Mouse (Mus musculus): ENCODE measurements around the gene Cyp46a1. TPM values are rescaled to one million over a fixed set of nuclear protein-coding genes. Genes with fewer than 3 reads are reported as not detected.

The Cyp46a1 gene
- polyA plus RNA-seq, 1 experiment from 2014 or later, result 25.4 TPM

GRCm38 (mm10) chr12:108396081-108396947 lies 62.1 kb downstream of the Cyp46a1 start:
- no peak overlapping the region for H3K4me3 ChIP-seq (ENCODE audit: low read depth, low read length)
- no peaks in the 10 kb centered on the region for H3K27me3 ChIP-seq (ENCODE audit: control insufficient read depth, insufficient read depth, low read length)
- H3K4me1 ChIP-seq (ENCODE audit: control insufficient read depth, insufficient read depth, low read length), result peaks cover 9% of the 10 kb centered on the region; the same call in 1 of the 2 replicates
- 55% methylated on average over 11 of the region's 11 CpGs for WGBS
- no peak overlapping the region for H3K4me2 ChIP-seq (ENCODE audit: low read depth, low read length)
- H3K36me3 ChIP-seq (ENCODE audit: control insufficient read depth, insufficient read depth, low read length), result no peaks in the 10 kb centered on the region
- H3K9ac ChIP-seq (replicated peaks; ENCODE audit: low read depth, low read length), result no peak overlapping the region
- H3K9me3 ChIP-seq (ENCODE audit: control insufficient read depth, low read length), result no peaks in the 10 kb centered on the region
- H3K27ac ChIP-seq (ENCODE audit: low read depth, low read length), result peak overlapping the region; percentile 65; the same call in 1 of the 2 replicates
- peak; percentile 92 for ATAC-seq (ENCODE audit: low read depth)

- Histone ChIP-seq H3K4me2 (ENCODE audit: low read depth, low read length) (no peak overlapping the region), H3K9me3 (ENCODE audit: control insufficient read depth, low read length) (no peaks in the 10 kb centered on the region), H3K4me3 (ENCODE audit: low read depth, low read length) (no peak overlapping the region), H3K36me3 (ENCODE audit: control insufficient read depth, insufficient read depth, low read length) (no peaks in the 10 kb centered on the region), H3K9ac (replicated peaks; ENCODE audit: low read depth, low read length) (no peak overlapping the region), H3K4me1 (ENCODE audit: control insufficient read depth, insufficient read depth, low read length) (peaks cover 9% of the 10 kb centered on the region; the same call in 1 of the 2 replicates), H3K27ac (ENCODE audit: low read depth, low read length) (no peak overlapping the region), H3K27me3 (ENCODE audit: control insufficient read depth, insufficient read depth, low read length) (no peaks in the 10 kb centered on the region)
- WGBS, result 93% methylated on average over 7 of the region's 7 CpGs
- ATAC-seq (ENCODE audit: low read depth), result no peak
Observed at GRCm38 (mm10) chr12:108398681-108399080, 64.5 kb downstream of the Cyp46a1 start.

- no peak overlapping the region for H3K27ac ChIP-seq (ENCODE audit: low read depth, low read length)
- WGBS, result 92% methylated on average over 8 of the region's 8 CpGs
- no peak overlapping the region for H3K4me2 ChIP-seq (ENCODE audit: low read depth, low read length)
- no peaks in the 10 kb centered on the region for H3K36me3 ChIP-seq (ENCODE audit: control insufficient read depth, insufficient read depth, low read length)
- H3K4me1 ChIP-seq (ENCODE audit: control insufficient read depth, insufficient read depth, low read length), result peaks cover 12% of the 10 kb centered on the region; the same call in 1 of the 2 replicates
- no peak for ATAC-seq (ENCODE audit: low read depth)
- no peaks in the 10 kb centered on the region for H3K27me3 ChIP-seq (ENCODE audit: control insufficient read depth, insufficient read depth, low read length)
- H3K4me3 ChIP-seq (ENCODE audit: low read depth, low read length), result no peak overlapping the region
- no peak overlapping the region for H3K9ac ChIP-seq (replicated peaks; ENCODE audit: low read depth, low read length)
- H3K9me3 ChIP-seq (ENCODE audit: control insufficient read depth, low read length), result no peaks in the 10 kb centered on the region
Observed at GRCm38 (mm10) chr12:108399191-108399590, 65.0 kb downstream of the Cyp46a1 start.

- H3K36me3 ChIP-seq (ENCODE audit: control insufficient read depth, insufficient read depth, low read length), result no peaks in the 10 kb centered on the region
- ATAC-seq (ENCODE audit: low read depth), result no peak
- H3K9me3 ChIP-seq (ENCODE audit: control insufficient read depth, low read length), result no peaks in the 10 kb centered on the region
- H3K4me3 ChIP-seq (ENCODE audit: low read depth, low read length), result no peak overlapping the region
- H3K4me1 ChIP-seq (ENCODE audit: control insufficient read depth, insufficient read depth, low read length), result peaks cover 9% of the 10 kb centered on the region; the same call in 1 of the 2 replicates
- H3K27me3 ChIP-seq (ENCODE audit: control insufficient read depth, insufficient read depth, low read length), result no peaks in the 10 kb centered on the region
- no peak overlapping the region for H3K9ac ChIP-seq (replicated peaks; ENCODE audit: low read depth, low read length)
- WGBS, result 79% methylated on average over 8 of the region's 8 CpGs
- no peak overlapping the region for H3K27ac ChIP-seq (ENCODE audit: low read depth, low read length)
- no peak overlapping the region for H3K4me2 ChIP-seq (ENCODE audit: low read depth, low read length)
Observed at GRCm38 (mm10) chr12:108400951-108401350, 66.8 kb downstream of the Cyp46a1 start.

- 43% methylated on average over 6 of the region's 6 CpGs for WGBS
- no peak overlapping the region for H3K4me3 ChIP-seq (ENCODE audit: low read depth, low read length)
- ATAC-seq (ENCODE audit: low read depth), result no peak
- peaks cover 4% of the 10 kb centered on the region; the same call in 1 of the 2 replicates for H3K4me1 ChIP-seq (ENCODE audit: control insufficient read depth, insufficient read depth, low read length)
- H3K27ac ChIP-seq (ENCODE audit: low read depth, low read length), result no peak overlapping the region
- H3K27me3 ChIP-seq (ENCODE audit: control insufficient read depth, insufficient read depth, low read length), result no peaks in the 10 kb centered on the region
- no peak overlapping the region for H3K9ac ChIP-seq (replicated peaks; ENCODE audit: low read depth, low read length)
- no peaks in the 10 kb centered on the region for H3K9me3 ChIP-seq (ENCODE audit: control insufficient read depth, low read length)
- H3K4me2 ChIP-seq (ENCODE audit: low read depth, low read length), result no peak overlapping the region
- no peaks in the 10 kb centered on the region for H3K36me3 ChIP-seq (ENCODE audit: control insufficient read depth, insufficient read depth, low read length)
Observed at GRCm38 (mm10) chr12:108403957-108404356, 69.8 kb downstream of the Cyp46a1 start.

- H3K9ac ChIP-seq (replicated peaks; ENCODE audit: low read depth, low read length), result no peak overlapping the region
- H3K36me3 ChIP-seq (ENCODE audit: control insufficient read depth, insufficient read depth, low read length), result no peaks in the 10 kb centered on the region
- WGBS, result 48% methylated on average over 5 of the region's 5 CpGs
Observed at GRCm38 (mm10) chr12:108409100-108409499, 74.9 kb downstream of the Cyp46a1 start.

GRCm38 (mm10) chr12:108410416-108411208 lies 76.4 kb downstream of the Cyp46a1 start:
- H3K9ac ChIP-seq (replicated peaks; ENCODE audit: low read depth, low read length), result no peak overlapping the region

More at GRCm38 (mm10) chr12:108409100-108409499, 74.9 kb downstream of the Cyp46a1 start:
- Histone ChIP-seq H3K4me1 (ENCODE audit: control insufficient read depth, insufficient read depth, low read length) (peaks cover 1% of the 10 kb centered on the region; the same call in 1 of the 2 replicates), H3K27ac (ENCODE audit: low read depth, low read length) (no peak overlapping the region), H3K4me3 (ENCODE audit: low read depth, low read length) (no peak overlapping the region), H3K27me3 (ENCODE audit: control insufficient read depth, insufficient read depth, low read length) (no peaks in the 10 kb centered on the region), H3K9me3 (ENCODE audit: control insufficient read depth, low read length) (no peaks in the 10 kb centered on the region), H3K4me2 (ENCODE audit: low read depth, low read length) (no peak overlapping the region)
- no peak for ATAC-seq (ENCODE audit: low read depth)

More at GRCm38 (mm10) chr12:108410416-108411208, 76.4 kb downstream of the Cyp46a1 start:
- Histone ChIP-seq H3K27me3 (ENCODE audit: control insufficient read depth, insufficient read depth, low read length) (no peaks in the 10 kb centered on the region), H3K4me1 (ENCODE audit: control insufficient read depth, insufficient read depth, low read length) (no peaks in the 10 kb centered on the region), H3K27ac (ENCODE audit: low read depth, low read length) (peak overlapping the region; percentile 67), H3K9me3 (ENCODE audit: control insufficient read depth, low read length) (no peaks in the 10 kb centered on the region), H3K4me3 (ENCODE audit: low read depth, low read length) (0 out of 2 replicates have a peak overlapping the region, but pooled peaks have one; percentile 1), H3K4me2 (ENCODE audit: low read depth, low read length) (no peak overlapping the region), H3K36me3 (ENCODE audit: control insufficient read depth, insufficient read depth, low read length) (no peaks in the 10 kb centered on the region)
- WGBS, result 51% methylated on average over 14 of the region's 14 CpGs
- ATAC-seq (ENCODE audit: low read depth), result peak; percentile 56; the same call in 1 of the 2 replicates
